Mouse (Mus musculus) testis, postnatal 14 days (tissue): ENCODE data around the gene Rrbp1.

ENCODE experiments used
- DNase-seq: peaks from one replicate; pipeline ENCODE4 v3.0.0; 2021; ENCODE audit warnings: low spot score

Gene Rrbp1

GRCm38 (mm10) chr2:144005166-144005955 lies 5.7 kb downstream of the Rrbp1 start:
- no peak for DNase-seq

- DNase-seq = no peak
Measured at GRCm38 (mm10) chr2:144003544-144003943, 7.5 kb downstream of the Rrbp1 start.

- no peak for DNase-seq
Measured at GRCm38 (mm10) chr2:144002229-144002984, 8.7 kb downstream of the Rrbp1 start.

- DNase-seq = no peak
Measured at GRCm38 (mm10) chr2:143992977-143993376, 18.1 kb downstream of the Rrbp1 start.

GRCm38 (mm10) chr2:143991964-143992672 lies 18.9 kb downstream of the Rrbp1 start:
- DNase-seq = no peak

GRCm38 (mm10) chr2:143990997-143991396 lies 20.1 kb downstream of the Rrbp1 start:
- DNase-seq = no peak

- DNase-seq = no peak
Measured at GRCm38 (mm10) chr2:143988016-143988415, 23.0 kb downstream of the Rrbp1 start.

GRCm38 (mm10) chr2:143987485-143987884 lies 23.6 kb downstream of the Rrbp1 start:
- DNase-seq = no peak

- DNase-seq = no peak
Measured at GRCm38 (mm10) chr2:143983482-143983881, 27.6 kb downstream of the Rrbp1 start.

- DNase-seq = no peak
Measured at GRCm38 (mm10) chr2:143982901-143983300, 28.2 kb downstream of the Rrbp1 start.

- no peak for DNase-seq
Measured at GRCm38 (mm10) chr2:143982152-143982551, 28.9 kb downstream of the Rrbp1 start.

GRCm38 (mm10) chr2:143980781-143981398 lies 30.2 kb downstream of the Rrbp1 start:
- no peak for DNase-seq

GRCm38 (mm10) chr2:143978444-143979147 lies 32.5 kb downstream of the Rrbp1 start:
- no peak for DNase-seq

- no peak for DNase-seq
Measured at GRCm38 (mm10) chr2:143975146-143975649, 35.9 kb downstream of the Rrbp1 start.

GRCm38 (mm10) chr2:143973161-143973560 lies 37.9 kb downstream of the Rrbp1 start:
- no peak for DNase-seq

GRCm38 (mm10) chr2:143971887-143972286 lies 39.2 kb downstream of the Rrbp1 start:
- no peak for DNase-seq

GRCm38 (mm10) chr2:143970841-143971240 lies 40.2 kb downstream of the Rrbp1 start:
- no peak for DNase-seq

- no peak for DNase-seq
Measured at GRCm38 (mm10) chr2:143969260-143969659, 41.8 kb downstream of the Rrbp1 start.

GRCm38 (mm10) chr2:143963318-143963717 lies 47.7 kb downstream of the Rrbp1 start:
- DNase-seq = no peak

GRCm38 (mm10) chr2:143962192-143962591 lies 48.9 kb downstream of the Rrbp1 start:
- no peak for DNase-seq

GRCm38 (mm10) chr2:143955746-143956145 lies 55.3 kb downstream of the Rrbp1 start:
- DNase-seq = no peak
